Mouse (Mus musculus): ENCODE data around the gene Sugp2.
"Not testable (repeated sequence)": the region's sequence is repeated elsewhere in the genome, so short reads cannot be mapped to it uniquely, and the experiment has no call there.

Sugp2 gene

DNA sequence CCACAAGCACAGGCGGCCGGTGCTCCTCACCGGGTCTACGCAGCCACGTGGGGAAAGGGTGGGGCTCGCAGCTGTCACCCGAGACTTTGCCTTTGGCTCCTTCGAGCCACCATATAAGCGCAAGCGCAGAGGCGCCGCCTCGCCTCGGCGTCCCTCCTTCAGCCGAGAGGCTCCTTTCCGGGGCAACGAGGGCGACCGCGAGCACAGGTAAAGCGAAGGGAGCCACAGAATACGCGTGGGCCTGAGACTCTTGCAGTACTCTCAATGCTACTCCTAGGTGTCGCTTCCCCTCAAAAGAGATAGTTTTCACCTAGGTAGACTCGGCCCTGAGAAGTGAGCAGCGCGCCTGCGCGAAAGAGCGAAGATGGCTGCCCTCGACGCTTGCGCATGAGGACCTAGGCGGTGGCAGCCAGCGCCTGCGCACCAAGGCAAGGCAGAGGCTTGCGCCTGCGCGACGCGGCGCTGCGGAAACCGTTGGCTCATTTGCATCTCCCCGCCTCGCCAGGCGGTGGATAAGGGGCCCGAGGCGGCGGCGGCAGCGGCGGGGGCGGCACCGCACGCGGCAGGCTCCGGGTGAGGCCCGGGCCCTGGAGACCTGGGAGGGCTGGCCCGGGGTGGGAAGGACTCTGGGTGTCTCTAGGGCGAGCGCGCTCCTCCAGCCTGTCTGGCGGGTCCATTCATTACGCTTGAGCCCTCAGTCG lies at the start of gene Sugp2, which contains the start of gene Armc6:
TSS of gene Sugp2 (plus strand) at position 147 of the 701 bp plus-strand sequence.
TSS of gene Armc6 (minus strand) at position 387 of the 701 bp plus-strand sequence.
- peak; percentile 95 for DNase-seq

- DNase-seq = peak; percentile 91 to 94
These were observed 45.3 kb upstream of the Sugp2 start for GRCm38 (mm10) chr8:70188707-70189106.

DNA sequence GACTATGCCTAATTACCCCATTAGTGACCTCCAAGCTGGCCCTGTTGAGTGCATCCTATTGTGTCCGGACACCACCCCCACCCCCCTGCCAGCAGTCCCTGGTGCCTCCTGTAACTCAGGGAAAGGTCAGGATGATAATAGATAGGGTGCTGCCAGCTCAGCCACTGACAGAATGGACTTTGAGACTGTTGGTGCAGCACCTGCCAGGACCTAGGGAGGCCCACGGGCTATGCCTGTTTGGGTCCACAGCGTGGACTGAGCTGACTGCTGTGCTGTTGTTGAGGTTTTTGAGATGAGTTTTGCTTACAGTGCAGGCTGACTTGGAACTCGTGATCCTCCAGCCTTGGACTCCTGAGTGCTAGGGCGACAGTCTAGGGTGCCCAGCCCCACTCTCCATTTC lies 40.8 kb upstream of the Sugp2 start:
- peak; percentile 81 to 90 for DNase-seq

DNA sequence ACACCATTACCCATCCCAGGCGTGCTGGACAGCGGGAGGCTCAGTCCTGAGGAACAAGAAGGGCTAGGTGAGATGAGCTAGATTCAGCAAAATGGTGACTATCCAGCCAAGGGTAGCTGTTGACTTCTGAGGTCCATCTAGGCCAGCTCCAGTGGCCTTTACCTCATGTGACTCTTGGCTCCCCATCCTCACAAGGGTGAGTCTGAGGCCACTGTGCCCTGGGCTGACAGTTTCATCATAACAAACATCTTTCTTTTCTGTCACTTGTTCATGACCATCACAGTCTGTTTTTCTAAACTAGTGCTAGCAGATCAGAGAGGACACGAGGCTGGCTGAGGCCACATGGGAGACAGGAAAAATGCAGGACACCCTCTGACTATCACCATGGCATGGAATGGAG lies 39.8 kb upstream of the Sugp2 start:
- no peak for DNase-seq

DNA sequence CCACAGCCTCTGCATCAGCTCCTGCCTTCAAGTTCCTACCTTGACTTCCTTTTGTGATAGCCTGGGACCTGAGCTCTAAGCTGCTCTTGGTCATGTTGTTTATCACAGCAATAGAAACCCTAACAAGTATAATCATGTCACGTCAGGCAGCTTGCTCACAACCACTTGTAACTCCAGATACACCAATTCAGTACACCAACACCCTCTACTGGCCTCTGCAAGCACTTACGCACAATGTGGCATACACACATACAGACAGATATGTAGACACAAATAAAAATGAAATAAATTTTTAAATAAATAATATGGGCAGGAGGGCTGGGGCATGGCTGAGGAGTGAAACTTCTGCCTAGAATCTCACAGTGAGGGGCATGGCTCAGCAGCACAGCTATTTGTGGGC lies 38.3 kb upstream of the Sugp2 start:
- no peak for DNase-seq

- DNase-seq = peak; percentile 61 to 80
These were observed 36.4 kb upstream of the Sugp2 start for GRCm38 (mm10) chr8:70197603-70198002.

DNA sequence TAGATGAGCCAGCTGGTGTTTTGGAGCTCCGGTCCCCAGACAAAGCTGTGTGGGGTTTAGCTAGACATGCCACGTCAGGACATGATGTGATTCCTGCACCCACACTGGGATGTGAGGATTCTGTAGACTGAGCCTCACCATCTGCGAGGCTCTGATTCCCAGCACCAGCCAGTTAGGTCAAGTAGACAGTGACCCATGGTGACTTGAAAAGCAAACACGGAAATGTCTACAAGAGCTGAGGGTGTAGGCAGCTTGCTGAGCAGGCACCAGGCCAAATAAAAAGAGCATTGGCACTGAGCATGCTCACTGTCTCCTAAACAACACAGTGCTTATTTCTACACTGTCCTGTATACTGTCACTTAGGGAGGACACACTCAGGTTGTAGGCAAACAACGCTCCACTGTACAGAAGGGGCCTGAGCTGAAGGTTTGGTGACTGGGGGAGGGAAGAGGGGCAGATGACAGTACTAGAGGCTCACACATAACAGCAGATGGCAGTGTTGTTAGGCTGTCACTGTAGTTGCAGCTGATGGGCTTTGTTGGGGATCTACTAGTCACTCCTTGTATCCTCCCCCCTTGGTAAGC lies 33.8 kb upstream of the Sugp2 start:
- peak in 1 of 2 experiments; percentile 49 for DNase-seq

- no peak for DNase-seq
These were observed 32.6 kb upstream of the Sugp2 start for GRCm38 (mm10) chr8:70201417-70201816.

DNA sequence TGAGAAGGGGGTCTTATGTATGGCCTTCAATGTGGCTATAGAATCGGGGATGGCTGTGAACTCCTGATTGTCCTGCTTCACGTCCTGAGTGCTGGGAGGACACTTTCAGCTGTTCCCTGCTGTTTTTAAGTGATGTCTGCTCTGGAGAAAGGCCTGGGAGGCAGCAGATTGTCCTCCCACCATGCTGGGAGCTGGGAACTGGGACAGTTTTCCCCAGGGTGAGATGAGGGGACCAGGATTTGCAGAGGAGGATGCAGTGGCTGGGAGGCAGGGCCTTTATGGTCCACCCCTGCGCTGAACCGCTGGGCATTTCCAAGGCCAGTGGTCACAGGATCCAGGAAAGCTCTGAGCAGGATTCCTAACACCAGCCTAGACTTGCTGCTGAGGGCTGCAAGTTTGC lies 31.0 kb upstream of the Sugp2 start:
- DNase-seq = no peak

- DNase-seq = no peak
These were observed 29.3 kb upstream of the Sugp2 start for GRCm38 (mm10) chr8:70204757-70205156.

DNA sequence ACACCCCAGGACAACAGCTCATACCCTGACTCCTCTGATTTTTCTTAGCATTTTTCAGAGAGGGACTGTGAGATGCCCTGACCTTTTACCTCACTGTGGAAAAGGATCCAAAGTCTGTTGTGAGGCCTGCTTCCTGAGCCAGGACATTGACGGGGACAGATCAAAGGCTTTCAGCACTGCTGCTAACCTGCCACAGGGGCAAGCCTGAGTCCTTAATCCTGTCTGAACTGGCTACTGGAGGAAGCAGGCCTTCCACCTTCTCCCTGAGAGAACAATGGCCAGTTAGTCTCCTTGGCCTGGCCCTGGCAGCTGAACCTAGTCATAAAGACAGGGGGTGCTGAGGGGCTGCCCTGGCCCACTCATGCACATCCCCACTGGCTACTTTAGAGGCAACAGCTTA lies 25.9 kb upstream of the Sugp2 start:
- peak; percentile 65 to 78 for DNase-seq

DNA sequence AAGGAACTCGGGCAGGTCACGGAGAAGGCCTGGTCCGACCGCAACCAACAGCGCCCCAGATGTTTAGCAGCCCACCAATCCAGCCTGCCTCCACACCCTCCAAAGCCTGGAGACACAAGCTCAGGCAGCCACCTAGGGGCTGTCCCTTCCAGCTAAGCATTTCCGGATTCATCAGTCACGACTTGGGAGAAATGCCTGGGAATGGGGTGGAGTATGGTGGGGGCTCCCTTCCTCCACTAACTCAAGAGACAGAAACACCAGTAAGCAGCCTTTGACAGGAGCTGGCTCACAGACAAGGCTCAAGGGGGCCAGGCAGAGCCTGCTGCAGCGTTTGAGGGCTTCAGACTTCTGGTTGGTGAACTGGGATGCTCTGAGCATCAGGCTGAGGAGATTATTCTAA lies 23.5 kb upstream of the Sugp2 start:
- DNase-seq = no peak

- DNase-seq = no peak
These were observed 22.8 kb upstream of the Sugp2 start for GRCm38 (mm10) chr8:70211275-70211674.

GRCm38 (mm10) chr8:70211726-70212111 lies 22.3 kb upstream of the Sugp2 start:
- DNase-seq = no peak

GRCm38 (mm10) chr8:70212112-70213055 lies 21.6 kb upstream of the Sugp2 start, which contains the start of gene Slc25a42:
Gene Slc25a42, minus strand, starts transcription at chr8:70212305.
- DNase-seq = peak; percentile 100

DNA sequence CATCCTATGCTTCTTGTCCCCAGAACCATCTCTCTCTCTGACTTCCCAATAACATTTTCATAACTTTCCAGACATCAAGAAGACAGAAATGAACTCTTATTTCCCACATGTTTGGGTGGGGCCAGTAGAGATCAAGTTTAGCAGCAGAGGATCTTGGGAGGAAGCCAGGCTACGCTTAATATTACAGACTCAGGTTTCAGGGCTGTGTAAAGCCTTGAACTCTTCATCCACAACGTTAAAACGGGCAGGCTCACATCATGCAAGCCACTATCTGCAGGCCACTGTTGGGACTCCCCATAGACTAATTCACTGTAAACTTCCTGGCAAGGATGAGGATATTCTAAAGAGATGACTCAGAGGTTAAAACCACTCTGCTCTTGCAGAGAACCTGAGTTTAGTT lies 19.6 kb upstream of the Sugp2 start:
- no peak for DNase-seq

- DNase-seq = no peak
These were observed 18.9 kb upstream of the Sugp2 start for GRCm38 (mm10) chr8:70215092-70215491.

GRCm38 (mm10) chr8:70216161-70216560 lies 17.9 kb upstream of the Sugp2 start:
- DNase-seq = not testable (repeated sequence)

- DNase-seq = peak; percentile 93
These were observed 17.5 kb upstream of the Sugp2 start for GRCm38 (mm10) chr8:70216566-70216965.

DNA sequence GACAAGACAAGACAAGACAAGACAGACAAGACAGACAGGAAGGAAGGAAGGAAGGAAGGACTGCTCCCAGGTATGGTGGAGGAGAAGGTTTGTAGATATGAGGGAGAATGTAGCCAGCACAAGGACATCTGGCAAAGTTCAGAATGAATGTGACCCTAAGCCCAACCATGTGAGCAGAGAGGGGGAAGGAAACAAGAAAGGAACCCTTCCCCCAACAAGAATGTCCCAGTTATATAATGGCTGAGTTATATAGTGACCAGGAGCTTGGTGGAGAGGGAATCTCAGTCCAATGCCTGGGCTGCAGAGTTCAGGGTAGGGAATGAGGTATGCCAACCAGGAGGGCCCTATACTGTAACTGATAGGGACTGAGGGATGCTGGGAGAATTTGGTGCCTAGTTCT lies 16.6 kb upstream of the Sugp2 start:
- peak; percentile 68 to 91 for DNase-seq

DNA sequence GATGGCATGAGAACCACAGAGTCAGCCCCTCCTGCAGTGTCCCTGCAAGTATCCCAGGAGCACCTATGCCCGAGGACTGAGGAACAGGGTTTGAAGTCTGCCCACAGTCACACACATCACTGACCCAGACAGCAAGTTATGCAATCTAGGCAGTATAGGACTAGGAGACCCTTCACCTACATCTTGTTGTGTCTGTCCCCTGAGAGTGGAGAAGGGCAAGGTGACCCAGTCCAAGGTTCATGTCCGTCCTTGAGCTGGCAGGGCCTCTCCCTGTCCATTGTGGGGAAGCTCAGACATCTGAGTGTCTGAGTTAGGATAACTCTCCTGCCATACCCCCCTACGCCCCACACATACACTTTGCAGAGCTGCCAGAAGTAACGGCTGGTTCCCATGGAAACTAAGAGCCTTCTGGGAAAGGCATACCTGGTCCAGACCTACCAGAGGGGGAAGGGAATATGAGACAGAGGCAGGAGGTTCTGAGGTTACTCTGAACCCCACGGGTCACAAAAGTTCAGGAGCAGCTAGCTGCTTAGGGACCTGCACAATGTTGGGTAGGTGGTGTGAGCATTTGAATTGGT lies 14.8 kb upstream of the Sugp2 start:
- DNase-seq = peak; percentile 38 to 76

DNA sequence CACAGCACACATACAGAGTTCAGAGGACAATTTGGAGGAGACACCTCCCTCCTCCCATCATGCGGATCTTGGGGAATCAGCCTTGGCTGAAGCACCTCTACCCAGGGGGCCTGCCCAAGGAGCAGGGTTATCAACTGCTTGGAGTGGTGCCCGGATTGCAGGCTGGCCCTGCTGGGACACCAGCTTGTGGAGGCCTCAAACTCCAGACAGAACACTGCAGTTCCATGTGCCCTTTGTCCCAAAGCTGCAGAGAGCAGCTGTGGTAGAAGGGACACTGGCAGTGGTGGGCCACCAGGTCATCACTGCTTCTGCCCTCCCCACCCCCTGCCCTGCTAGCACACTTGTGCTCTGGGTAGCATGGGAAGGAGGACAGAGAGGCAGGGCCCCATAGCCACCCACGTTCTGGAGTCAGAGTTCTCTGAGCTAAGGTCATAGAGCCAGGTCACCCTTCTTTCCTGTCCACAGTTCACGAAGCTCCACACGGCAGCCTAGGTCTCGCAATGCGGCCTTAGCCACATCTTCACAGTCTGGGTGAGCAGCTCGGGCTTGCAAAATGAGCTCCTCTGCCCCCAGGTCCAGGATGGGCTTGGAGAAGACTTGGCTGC lies 13.7 kb upstream of the Sugp2 start:
- DNase-seq = peak; percentile 81 to 85

- DNase-seq = no peak
These were observed 13.1 kb upstream of the Sugp2 start for GRCm38 (mm10) chr8:70220911-70221310.
